Mouse (Mus musculus) heart, embryonic 10.5 days (tissue): ENCODE data around the gene Tubb2b. TPM values are rescaled to one million over a fixed set of nuclear protein-coding genes. Genes with fewer than 3 reads are reported as not detected.

ENCODE experiments used
- DNase-seq: peaks from one replicate; pipeline ENCODE4 v3.0.0-alpha.2; 2017; ENCODE audit warnings: low spot score
- H3K27ac ChIP-seq: fragments of 300-500 bp; sonication (generic); 2 replicates; pipeline ENCODE4 v1.5.1; 2016; ENCODE audit warnings: mild to moderate bottlenecking
- H3K27me3 ChIP-seq: fragments of 300-500 bp; sonication (generic); 2 replicates; pipeline ENCODE4 v1.6.1; 2016; ENCODE audit warnings: mild to moderate bottlenecking; ENCODE audit not compliant: poor library complexity, insufficient read depth, severe bottlenecking
- H3K36me3 ChIP-seq: fragments of 300-500 bp; sonication (generic); 2 replicates; pipeline ENCODE4 v1.6.1; 2016; ENCODE audit warnings: mild to moderate bottlenecking, moderate library complexity
- H3K4me1 ChIP-seq: fragments of 300-500 bp; sonication (generic); 2 replicates; pipeline ENCODE4 v1.6.1; 2016; ENCODE audit warnings: mild to moderate bottlenecking
- H3K4me3 ChIP-seq: fragments of 300-500 bp; sonication (generic); 2 replicates; pipeline ENCODE4 v1.5.1; 2016; ENCODE audit warnings: mild to moderate bottlenecking, moderate library complexity
- H3K9me3 ChIP-seq: fragments of 300-500 bp; sonication (generic); 2 replicates; pipeline ENCODE4 v1.6.1; 2016; ENCODE audit warnings: mild to moderate bottlenecking, moderate library complexity
- WGBS: fragments of 180-500 bp; shearing (Covaris S2); methylation state at CpG from one replicate; pipeline ENCODE4 v1.1.7; 2016; 5-methylcytosine and 5-hydroxymethylcytosine counted together
- polyA plus RNA-seq: library from polyadenylated mRNA; unstranded; fragments of >200 nt; fragmentation: Nextera tagmentation; extraction: Ambion mirVana; gene quantifications from 2 replicates; pipeline ENCODE4 v1.2.1, GENCODE M21; 2016

The Tubb2b gene
- polyA plus RNA-seq, 1 experiment from 2014 or later: 18.8 TPM

GRCm38 (mm10) chr13:34112369-34113081 is 17.7 kb downstream of the Tubb2b start:
- 82% methylated on average over 5 of the region's 5 CpGs for WGBS
- no peak overlapping the region for H3K4me3 ChIP-seq
- no peaks in the 10 kb centered on the region for H3K27me3 ChIP-seq
- no peak for DNase-seq
- H3K27ac ChIP-seq: no peak overlapping the region
- no peaks in the 10 kb centered on the region for H3K4me1 ChIP-seq
- no peaks in the 10 kb centered on the region for H3K36me3 ChIP-seq
- H3K9me3 ChIP-seq: no peaks in the 10 kb centered on the region

- no peaks in the 10 kb centered on the region for H3K27me3 ChIP-seq
- H3K9me3 ChIP-seq: no peaks in the 10 kb centered on the region
- H3K4me3 ChIP-seq: no peak overlapping the region
- no peak overlapping the region for H3K27ac ChIP-seq
- no peak for DNase-seq
- no peaks in the 10 kb centered on the region for H3K36me3 ChIP-seq
- WGBS: 81% methylated on average over 3 of the region's 3 CpGs
- no peaks in the 10 kb centered on the region for H3K4me1 ChIP-seq
These were observed 18.4 kb downstream of the Tubb2b start for GRCm38 (mm10) chr13:34111878-34112277.

GRCm38 (mm10) chr13:34111019-34111418 is 19.2 kb downstream of the Tubb2b start:
- no peaks in the 10 kb centered on the region for H3K9me3 ChIP-seq

GRCm38 (mm10) chr13:34109677-34110058 is 20.6 kb downstream of the Tubb2b start:
- Histone ChIP-seq H3K27me3 (no peaks in the 10 kb centered on the region), H3K9me3 (no peaks in the 10 kb centered on the region), H3K4me3 (no peak overlapping the region), H3K27ac (no peak overlapping the region), H3K36me3 (no peaks in the 10 kb centered on the region), H3K4me1 (no peaks in the 10 kb centered on the region)
- no peak for DNase-seq
- 48% methylated on average over 4 of the region's 4 CpGs for WGBS

More at GRCm38 (mm10) chr13:34111019-34111418, 19.2 kb downstream of the Tubb2b start:
- WGBS: 60% methylated on average over 5 of the region's 5 CpGs
- Histone ChIP-seq H3K27ac (no peak overlapping the region), H3K36me3 (no peaks in the 10 kb centered on the region), H3K27me3 (no peaks in the 10 kb centered on the region), H3K4me3 (no peak overlapping the region), H3K4me1 (no peaks in the 10 kb centered on the region)
- no peak for DNase-seq

- H3K4me3 ChIP-seq: no peak overlapping the region
- 74% methylated on average over 4 of the region's 4 CpGs for WGBS
- H3K9me3 ChIP-seq: no peaks in the 10 kb centered on the region
- H3K27ac ChIP-seq: no peak overlapping the region
- no peaks in the 10 kb centered on the region for H3K4me1 ChIP-seq
- no peaks in the 10 kb centered on the region for H3K27me3 ChIP-seq
- no peaks in the 10 kb centered on the region for H3K36me3 ChIP-seq
- no peak for DNase-seq
These were observed 21.1 kb downstream of the Tubb2b start for GRCm38 (mm10) chr13:34109035-34109676.

GRCm38 (mm10) chr13:34106999-34107398 is 23.3 kb downstream of the Tubb2b start:
- Histone ChIP-seq H3K36me3 (no peaks in the 10 kb centered on the region), H3K4me1 (no peaks in the 10 kb centered on the region), H3K9me3 (no peaks in the 10 kb centered on the region), H3K27ac (no peak overlapping the region), H3K27me3 (no peaks in the 10 kb centered on the region), H3K4me3 (no peak overlapping the region)
- WGBS: 97% methylated on average over 1 of the region's 1 CpGs
- DNase-seq: no peak

GRCm38 (mm10) chr13:34106256-34106655 is 24.0 kb downstream of the Tubb2b start:
- H3K36me3 ChIP-seq: no peaks in the 10 kb centered on the region
- whole genome bisulfite sequencing: 85% methylated on average over 2 of the region's 2 CpGs

GRCm38 (mm10) chr13:34105364-34105763 is 24.9 kb downstream of the Tubb2b start:
- DNase-seq: no peak
- no peak overlapping the region for H3K4me3 ChIP-seq
- no peaks in the 10 kb centered on the region for H3K9me3 ChIP-seq
- H3K27ac ChIP-seq: no peak overlapping the region
- 68% methylated on average over 1 of the region's 1 CpGs for WGBS
- no peaks in the 10 kb centered on the region for H3K27me3 ChIP-seq
- H3K4me1 ChIP-seq: no peaks in the 10 kb centered on the region
- no peaks in the 10 kb centered on the region for H3K36me3 ChIP-seq

More at GRCm38 (mm10) chr13:34106256-34106655, 24.0 kb downstream of the Tubb2b start:
- Histone ChIP-seq H3K9me3 (no peaks in the 10 kb centered on the region), H3K27ac (no peak overlapping the region), H3K4me3 (no peak overlapping the region), H3K4me1 (no peaks in the 10 kb centered on the region), H3K27me3 (no peaks in the 10 kb centered on the region)
- DNase-seq: no peak

- Histone ChIP-seq H3K36me3 (no peaks in the 10 kb centered on the region), H3K4me1 (no peaks in the 10 kb centered on the region), H3K27ac (no peak overlapping the region), H3K27me3 (no peaks in the 10 kb centered on the region), H3K9me3 (no peaks in the 10 kb centered on the region), H3K4me3 (no peak overlapping the region)
- WGBS: 70% methylated on average over 9 of the region's 9 CpGs
- no peak for DNase-seq
These were observed 28.4 kb downstream of the Tubb2b start for GRCm38 (mm10) chr13:34101908-34102307.

- DNase-seq: no peak
- H3K9me3 ChIP-seq: no peaks in the 10 kb centered on the region
- WGBS: 93% methylated on average over 10 of the region's 10 CpGs
These were observed 29.0 kb downstream of the Tubb2b start for GRCm38 (mm10) chr13:34101247-34101646.

GRCm38 (mm10) chr13:34100733-34101132 is 29.5 kb downstream of the Tubb2b start:
- no peaks in the 10 kb centered on the region for H3K9me3 ChIP-seq
- peaks cover 8% of the 10 kb centered on the region for H3K4me1 ChIP-seq
- no peak overlapping the region for H3K27ac ChIP-seq
- no peaks in the 10 kb centered on the region for H3K36me3 ChIP-seq
- WGBS: 28% methylated on average over 3 of the region's 3 CpGs
- no peak for DNase-seq
- no peak overlapping the region for H3K4me3 ChIP-seq
- no peaks in the 10 kb centered on the region for H3K27me3 ChIP-seq

More at GRCm38 (mm10) chr13:34101247-34101646, 29.0 kb downstream of the Tubb2b start:
- Histone ChIP-seq H3K27me3 (no peaks in the 10 kb centered on the region), H3K4me3 (no peak overlapping the region), H3K27ac (no peak overlapping the region), H3K36me3 (no peaks in the 10 kb centered on the region), H3K4me1 (peaks cover 3% of the 10 kb centered on the region)

- H3K9me3 ChIP-seq: no peaks in the 10 kb centered on the region
These were observed 33.2 kb downstream of the Tubb2b start for GRCm38 (mm10) chr13:34097086-34097485.

GRCm38 (mm10) chr13:34096455-34096854 is 33.8 kb downstream of the Tubb2b start:
- 0 out of 2 replicates have a peak overlapping the region, but pooled peaks have one; percentile 4 for H3K27ac ChIP-seq
- no peak for DNase-seq

More at GRCm38 (mm10) chr13:34097086-34097485, 33.2 kb downstream of the Tubb2b start:
- H3K27ac ChIP-seq: no peak overlapping the region
- no peaks in the 10 kb centered on the region for H3K27me3 ChIP-seq
- DNase-seq: no peak
- H3K4me3 ChIP-seq: no peak overlapping the region
- peaks cover 16% of the 10 kb centered on the region for H3K4me1 ChIP-seq
- WGBS: 84% methylated on average over 3 of the region's 3 CpGs
- no peaks in the 10 kb centered on the region for H3K36me3 ChIP-seq

More at GRCm38 (mm10) chr13:34096455-34096854, 33.8 kb downstream of the Tubb2b start:
- Histone ChIP-seq H3K4me3 (no peak overlapping the region), H3K4me1 (peaks cover 16% of the 10 kb centered on the region), H3K36me3 (no peaks in the 10 kb centered on the region), H3K27me3 (no peaks in the 10 kb centered on the region), H3K9me3 (no peaks in the 10 kb centered on the region)
- WGBS: 62% methylated on average over 4 of the region's 4 CpGs
